Mouse (Mus musculus) midbrain, embryonic 10.5 days (tissue): ENCODE results near the gene Arpp21. TPM values are rescaled to one million over a fixed set of nuclear protein-coding genes. Genes with fewer than 3 reads are reported as not detected.

Source experiments
- DNase-seq: peaks from one replicate; pipeline ENCODE4 v3.0.0-alpha.2; 2017; ENCODE audit warnings: low spot score
- H3K27ac ChIP-seq: fragments of 300-500 bp; sonication (generic); replicated peaks from 2 replicates; pipeline ENCODE4 v1.5.1; 2016; ENCODE audit warnings: mild to moderate bottlenecking
- H3K27me3 ChIP-seq: fragments of 300-500 bp; sonication (generic); 2 replicates; pipeline ENCODE4 v1.6.1; 2016; ENCODE audit warnings: low read depth, mild to moderate bottlenecking; ENCODE audit not compliant: poor library complexity, severe bottlenecking
- H3K36me3 ChIP-seq: fragments of 300-500 bp; sonication (generic); 2 replicates; pipeline ENCODE4 v1.6.1; 2016; ENCODE audit warnings: mild to moderate bottlenecking, moderate library complexity
- H3K4me1 ChIP-seq: fragments of 300-500 bp; sonication (generic); 2 replicates; pipeline ENCODE4 v1.6.1; 2016
- H3K4me3 ChIP-seq: fragments of 300-500 bp; sonication (generic); 2 replicates; pipeline ENCODE4 v1.5.1; 2016; ENCODE audit warnings: mild to moderate bottlenecking, moderate library complexity
- H3K9me3 ChIP-seq: fragments of 300-500 bp; sonication (generic); replicated peaks from 2 replicates; pipeline ENCODE4 v1.6.1; 2016; ENCODE audit warnings: mild to moderate bottlenecking
- WGBS: fragments of 180-500 bp; shearing (Covaris S2); methylation state at CpG from one replicate; pipeline ENCODE4 v1.1.7; 2016; 5-methylcytosine and 5-hydroxymethylcytosine counted together
- polyA plus RNA-seq: library from polyadenylated mRNA; unstranded; fragments of >200 nt; fragmentation: Nextera tagmentation; extraction: Ambion mirVana; gene quantifications from 2 replicates; pipeline ENCODE4 v1.2.1, GENCODE M21; 2016

Arpp21 gene
- polyA plus RNA-seq, result 1.1 and 1.3 TPM in 2 replicates

- Histone ChIP-seq H3K4me3 (peak within 1 kb of the TSS; percentile 67), H3K27ac (peak within 1 kb of the TSS; percentile 78), H3K36me3 (no peaks in the 10 kb centered on the region), H3K27me3 (peaks cover 77% of the 10 kb centered on the region), H3K4me1 (peaks cover 19% of the 10 kb centered on the region), H3K9me3 (no peaks in the 10 kb centered on the region)
- no peak for DNase-seq
- WGBS, result 19% methylated on average over 16 of the region's 16 CpGs
Observed at GRCm38 (mm10) chr9:112235696-112236397, at the start of gene Arpp21. Gene Arpp21, minus strand, starts transcription at chr9:112235938.

- no peaks in the 10 kb centered on the region for H3K27me3 ChIP-seq
- H3K4me1 ChIP-seq, result no peaks in the 10 kb centered on the region
- no peaks in the 10 kb centered on the region for H3K36me3 ChIP-seq
- 90% methylated on average over 8 of the region's 8 CpGs for WGBS
- H3K9me3 ChIP-seq, result no peaks in the 10 kb centered on the region
- H3K27ac ChIP-seq, result no peak overlapping the region
- H3K4me3 ChIP-seq, result no peak overlapping the region
- DNase-seq, result no peak
Observed at GRCm38 (mm10) chr9:112272426-112272969, 36.8 kb upstream of the Arpp21 start.

DNA sequence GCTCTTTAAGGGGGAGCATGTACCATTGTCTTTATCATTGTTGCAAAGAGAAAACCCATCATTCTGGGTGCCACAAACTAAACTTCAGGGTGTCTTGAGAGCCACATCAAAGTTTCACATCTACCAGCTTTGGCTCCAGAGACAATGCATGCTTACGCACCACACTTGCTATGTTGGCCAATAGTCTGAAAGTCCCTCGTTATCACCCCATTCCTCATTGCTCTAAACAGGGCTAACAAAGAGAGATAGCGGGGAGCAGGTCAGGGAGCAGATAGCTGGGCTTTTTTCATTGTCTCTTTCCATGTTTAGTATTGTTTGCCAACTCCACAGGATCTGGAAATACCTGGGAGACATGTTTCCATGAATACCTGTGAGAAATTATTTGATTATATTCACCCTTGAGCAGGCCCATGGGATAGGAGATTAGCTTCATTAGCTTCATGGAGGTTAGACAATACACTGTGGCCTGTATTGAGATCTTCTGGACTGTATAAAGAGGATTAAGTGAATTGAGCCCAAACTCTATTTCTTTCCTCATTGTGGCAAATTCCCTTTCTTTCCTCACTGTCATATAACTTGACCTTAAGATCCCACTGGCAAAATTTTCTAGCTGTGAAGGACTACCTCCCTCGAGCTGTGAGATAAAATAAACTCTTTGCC is 29.4 kb upstream of the Arpp21 start:
- Histone ChIP-seq H3K9me3 (no peaks in the 10 kb centered on the region), H3K27me3 (no peaks in the 10 kb centered on the region), H3K4me3 (no peak overlapping the region), H3K36me3 (no peaks in the 10 kb centered on the region), H3K4me1 (no peaks in the 10 kb centered on the region), H3K27ac (no peak overlapping the region)
- WGBS, result 73% methylated on average over 4 of the region's 4 CpGs
- DNase-seq, result no peak

DNA sequence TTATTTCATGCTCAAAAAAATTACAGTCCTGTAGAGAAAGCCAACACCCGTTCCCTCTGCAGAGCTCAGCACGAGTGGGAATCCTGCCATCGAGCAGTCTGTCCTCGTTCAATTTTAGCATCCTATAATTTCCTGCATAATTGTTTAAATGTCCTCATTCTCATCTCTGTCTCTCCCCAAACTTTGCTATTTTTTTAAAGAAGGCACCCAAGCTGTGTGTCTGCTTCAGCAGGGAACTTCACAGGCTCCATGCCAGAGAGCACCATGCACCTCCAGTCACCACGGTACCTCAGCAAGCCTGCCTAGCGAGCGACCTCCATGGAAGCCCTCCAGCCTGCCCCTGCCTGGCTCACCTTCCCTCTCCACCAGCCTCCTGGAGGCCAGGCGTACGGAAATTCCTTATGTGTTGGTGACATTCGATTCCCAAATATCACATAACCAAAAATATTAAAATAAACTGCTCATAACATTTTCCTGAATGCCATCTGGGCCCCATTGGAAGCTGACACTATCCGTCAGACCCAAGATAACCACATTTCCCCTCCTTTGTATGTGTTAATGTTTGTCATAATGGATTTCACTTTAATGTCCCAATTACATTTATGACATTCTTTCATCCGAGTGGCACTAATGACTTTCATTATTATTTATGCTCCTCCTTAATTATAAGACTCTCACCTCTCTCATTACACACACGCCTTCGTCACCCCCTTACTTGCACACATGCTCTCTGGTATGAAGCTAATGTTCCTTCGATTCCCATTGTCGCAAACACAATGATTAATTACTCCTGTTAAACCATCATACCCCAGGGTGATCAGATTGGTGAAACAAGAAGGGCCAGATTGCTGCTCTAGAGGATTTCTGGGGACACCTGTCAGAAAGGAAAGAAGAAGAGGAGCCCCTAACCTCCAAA is 26.5 kb upstream of the Arpp21 start:
- H3K36me3 ChIP-seq, result no peaks in the 10 kb centered on the region
- WGBS, result 93% methylated on average over 16 of the region's 16 CpGs
- H3K9me3 ChIP-seq, result no peaks in the 10 kb centered on the region
- no peak overlapping the region for H3K4me3 ChIP-seq
- H3K4me1 ChIP-seq, result no peaks in the 10 kb centered on the region
- no peak for DNase-seq
- H3K27ac ChIP-seq, result no peak overlapping the region
- H3K27me3 ChIP-seq, result no peaks in the 10 kb centered on the region

- H3K4me1 ChIP-seq, result no peaks in the 10 kb centered on the region
- H3K4me3 ChIP-seq, result no peak overlapping the region
- H3K9me3 ChIP-seq, result no peaks in the 10 kb centered on the region
- H3K27me3 ChIP-seq, result no peaks in the 10 kb centered on the region
- no peaks in the 10 kb centered on the region for H3K36me3 ChIP-seq
- DNase-seq, result no peak
- WGBS, result 82% methylated on average over 2 of the region's 2 CpGs
- no peak overlapping the region for H3K27ac ChIP-seq
Observed at GRCm38 (mm10) chr9:112261556-112261955, 25.8 kb upstream of the Arpp21 start.

- no peaks in the 10 kb centered on the region for H3K27me3 ChIP-seq
- no peak for DNase-seq
- no peak overlapping the region for H3K27ac ChIP-seq
- H3K36me3 ChIP-seq, result no peaks in the 10 kb centered on the region
- no peak overlapping the region for H3K4me3 ChIP-seq
- WGBS, result 80% methylated on average over 2 of the region's 2 CpGs
- no peaks in the 10 kb centered on the region for H3K4me1 ChIP-seq
- no peaks in the 10 kb centered on the region for H3K9me3 ChIP-seq
Observed at GRCm38 (mm10) chr9:112260696-112261095, 25.0 kb upstream of the Arpp21 start.

DNA sequence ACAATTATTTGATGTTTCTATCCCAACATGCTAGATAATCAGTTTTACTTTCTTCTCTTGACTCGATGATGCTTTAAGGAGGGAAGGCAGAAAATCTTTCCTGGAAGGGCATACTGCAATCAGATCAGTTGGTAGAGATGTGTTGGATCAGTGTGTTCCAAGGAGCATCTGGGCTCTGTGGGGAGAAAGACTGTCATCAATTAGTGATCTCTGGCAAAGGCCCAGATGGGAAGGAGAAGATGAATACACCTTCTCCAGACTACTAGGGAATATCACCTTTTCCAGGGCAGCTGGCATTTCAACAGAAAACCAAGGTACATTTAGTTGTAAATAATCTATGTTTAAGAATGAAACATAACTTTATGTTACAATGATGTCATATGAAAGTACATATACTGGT is 22.8 kb upstream of the Arpp21 start:
- no peaks in the 10 kb centered on the region for H3K4me1 ChIP-seq
- no peaks in the 10 kb centered on the region for H3K36me3 ChIP-seq
- no peak overlapping the region for H3K4me3 ChIP-seq
- H3K27me3 ChIP-seq, result no peaks in the 10 kb centered on the region
- H3K9me3 ChIP-seq, result no peaks in the 10 kb centered on the region
- no peak overlapping the region for H3K27ac ChIP-seq
- no peak for DNase-seq
- WGBS, result 88% methylated on average over 1 of the region's 1 CpGs

GRCm38 (mm10) chr9:112255971-112256370 is 20.2 kb upstream of the Arpp21 start:
- Histone ChIP-seq H3K36me3 (no peaks in the 10 kb centered on the region), H3K4me1 (no peaks in the 10 kb centered on the region), H3K9me3 (no peaks in the 10 kb centered on the region), H3K27me3 (no peaks in the 10 kb centered on the region), H3K4me3 (no peak overlapping the region), H3K27ac (no peak overlapping the region)
- DNase-seq, result no peak
- WGBS, result 78% methylated on average over 2 of the region's 2 CpGs

DNA sequence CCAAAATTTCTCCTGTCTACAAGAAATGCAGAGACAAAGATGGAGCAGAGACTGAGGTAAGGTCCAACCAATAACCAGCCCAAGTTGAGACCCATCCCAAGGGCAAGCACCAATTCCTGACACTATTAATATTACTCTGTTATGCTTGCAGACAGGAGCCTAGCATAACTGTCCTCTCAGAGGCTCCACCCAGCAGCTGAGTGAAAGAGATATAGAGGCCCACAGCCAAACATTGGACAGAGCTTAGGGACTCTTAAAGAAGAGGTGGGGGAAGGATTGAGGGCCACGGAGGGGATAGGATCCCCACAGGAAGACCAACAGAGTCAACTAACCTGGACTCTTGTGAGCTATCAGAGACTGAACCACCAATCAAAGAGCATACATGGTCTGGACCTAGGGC is 18.0 kb upstream of the Arpp21 start:
- Histone ChIP-seq H3K4me3 (no peak overlapping the region), H3K4me1 (no peaks in the 10 kb centered on the region), H3K36me3 (no peaks in the 10 kb centered on the region), H3K9me3 (no peaks in the 10 kb centered on the region), H3K27me3 (no peaks in the 10 kb centered on the region), H3K27ac (no peak overlapping the region)
- DNase-seq, result no peak
- 79% methylated on average over 1 of the region's 1 CpGs for WGBS

DNA sequence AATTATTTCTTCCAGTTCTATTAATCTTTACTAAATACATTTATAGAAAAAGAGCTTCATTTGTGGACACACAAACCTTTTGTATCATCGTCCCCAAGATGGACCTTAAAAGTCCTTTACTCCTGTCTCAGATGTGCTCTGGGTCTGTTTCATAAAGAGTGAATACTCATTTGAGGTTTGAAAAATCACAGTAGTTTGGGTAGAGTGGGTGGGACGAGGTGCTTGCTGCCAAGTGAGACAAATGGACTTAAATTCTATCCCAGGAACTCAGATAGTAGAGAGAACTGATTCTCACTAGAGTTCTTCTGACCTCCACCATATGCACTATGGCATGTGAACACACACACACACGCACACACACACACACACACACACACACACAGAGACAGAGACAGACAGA is 16.1 kb upstream of the Arpp21 start:
- H3K9me3 ChIP-seq, result no peaks in the 10 kb centered on the region
- H3K36me3 ChIP-seq, result no peaks in the 10 kb centered on the region
- no peak overlapping the region for H3K27ac ChIP-seq
- H3K27me3 ChIP-seq, result no peaks in the 10 kb centered on the region
- DNase-seq, result no peak
- WGBS, result 75% methylated on average over 3 of the region's 3 CpGs
- H3K4me1 ChIP-seq, result no peaks in the 10 kb centered on the region
- no peak overlapping the region for H3K4me3 ChIP-seq

DNA sequence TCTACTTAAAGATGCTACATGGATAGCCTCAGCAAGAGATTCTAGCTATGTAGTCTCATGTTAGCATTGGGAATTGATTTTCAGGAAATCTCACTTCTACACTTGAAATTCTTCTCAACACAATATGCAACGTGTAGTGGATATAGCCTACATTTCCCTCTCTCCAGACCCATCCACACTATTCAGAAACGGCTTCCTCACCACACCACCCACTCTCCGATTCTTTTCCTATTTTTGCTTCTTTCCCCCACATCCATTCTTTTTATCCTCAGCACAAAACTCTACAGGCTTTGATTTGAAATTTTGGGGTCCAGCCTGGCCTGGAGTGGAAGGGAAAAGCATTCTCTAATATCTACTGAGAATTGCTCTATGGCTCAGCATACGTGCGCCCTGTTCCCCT is 15.6 kb upstream of the Arpp21 start:
- no peaks in the 10 kb centered on the region for H3K9me3 ChIP-seq
- no peaks in the 10 kb centered on the region for H3K4me1 ChIP-seq
- H3K36me3 ChIP-seq, result no peaks in the 10 kb centered on the region
- 91% methylated on average over 5 of the region's 5 CpGs for WGBS
- DNase-seq, result no peak
- no peaks in the 10 kb centered on the region for H3K27me3 ChIP-seq
- H3K4me3 ChIP-seq, result no peak overlapping the region
- H3K27ac ChIP-seq, result no peak overlapping the region

DNA sequence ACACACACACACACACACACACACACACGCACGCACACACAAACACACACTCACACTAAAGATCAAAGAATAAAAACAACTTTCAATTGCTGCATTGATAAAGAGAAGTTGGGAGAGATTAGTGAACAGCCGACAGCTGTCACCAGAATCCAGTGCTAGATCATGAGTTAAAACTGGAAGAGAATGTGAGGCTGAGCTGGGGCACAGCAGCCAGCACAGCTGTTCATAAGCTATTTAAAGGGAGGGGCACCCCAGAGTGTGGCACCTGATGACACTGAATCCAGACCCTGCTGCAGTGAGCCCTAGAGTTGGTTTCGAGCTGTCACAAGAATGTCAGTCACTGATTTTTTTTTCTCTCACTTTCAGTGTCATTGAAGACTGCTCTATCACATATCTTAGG is 14.0 kb upstream of the Arpp21 start:
- H3K27me3 ChIP-seq, result no peaks in the 10 kb centered on the region
- 90% methylated on average over 4 of the region's 4 CpGs for WGBS
- H3K36me3 ChIP-seq, result no peaks in the 10 kb centered on the region
- H3K27ac ChIP-seq, result no peak overlapping the region
- H3K4me1 ChIP-seq, result no peaks in the 10 kb centered on the region
- H3K9me3 ChIP-seq, result no peaks in the 10 kb centered on the region
- no peak for DNase-seq
- H3K4me3 ChIP-seq, result no peak overlapping the region
